Mouse (Mus musculus) heart, embryonic 15.5 days (tissue): ENCODE results near the gene Zdhhc14. TPM values are rescaled to one million over a fixed set of nuclear protein-coding genes. Genes with fewer than 3 reads are reported as not detected.
A peak's percentile ranks its signal among the peaks of the same experiment; 100 is the strongest.
"Not testable (repeated sequence)": the region's sequence is repeated elsewhere in the genome, so short reads cannot be mapped to it uniquely, and the experiment has no call there.

Experiments used
- ATAC-seq: fragments of 200-750 bp; cut with Nextera tagmentation; replicated peaks from 2 replicates; pipeline ENCODE4 v1.8.0; 2017; ENCODE audit warnings: low read depth, moderate TSS enrichment; ENCODE audit not compliant: insufficient number of reproducible peaks, insufficient read depth, low FRiP score
- H3K27ac ChIP-seq: fragments of 300-500 bp; sonication (generic); 2 replicates; pipeline ENCODE4 v1.5.1; 2015; ENCODE audit warnings: mild to moderate bottlenecking, inconsistent platforms
- H3K27me3 ChIP-seq: fragments of 300-500 bp; sonication (generic); 2 replicates; pipeline ENCODE4 v1.6.1; 2015; ENCODE audit warnings: inconsistent platforms
- H3K36me3 ChIP-seq: fragments of 300-500 bp; sonication (generic); 2 replicates; pipeline ENCODE4 v1.6.1; 2015; ENCODE audit warnings: mild to moderate bottlenecking, inconsistent platforms
- H3K4me1 ChIP-seq: fragments of 300-500 bp; sonication (generic); replicated peaks from 2 replicates; pipeline ENCODE4 v1.6.1; 2015; ENCODE audit warnings: inconsistent platforms
- H3K4me2 ChIP-seq: fragments of 300-500 bp; sonication (generic); 2 replicates; pipeline ENCODE4 v1.6.1; 2015; ENCODE audit warnings: inconsistent platforms, mild to moderate bottlenecking, moderate library complexity
- H3K4me3 ChIP-seq: fragments of 300-500 bp; sonication (generic); 2 replicates; pipeline ENCODE4 v1.5.1; 2015; ENCODE audit warnings: mild to moderate bottlenecking, inconsistent platforms
- H3K9ac ChIP-seq: fragments of 300-500 bp; sonication (generic); 2 replicates; pipeline ENCODE4 v1.6.1; 2015; ENCODE audit warnings: mild to moderate bottlenecking, inconsistent platforms
- H3K9me3 ChIP-seq: fragments of 300-500 bp; sonication (generic); replicated peaks from 2 replicates; pipeline ENCODE4 v1.6.1; 2016; ENCODE audit warnings: inconsistent platforms
- WGBS: fragments of 180-500 bp; shearing (Covaris S2); methylation state at CpG from one replicate; pipeline ENCODE4 v1.1.7; 2015; ENCODE audit warnings: mixed read lengths; 5-methylcytosine and 5-hydroxymethylcytosine counted together
- polyA plus RNA-seq: library from polyadenylated mRNA; unstranded; fragments of >200 nt; fragmentation: Nextera tagmentation; extraction: Ambion mirVana; gene quantifications from 2 replicates; pipeline ENCODE4 v1.2.1, GENCODE M21; 2015

The Zdhhc14 gene
- polyA plus RNA-seq, 1 experiment from 2014 or later, result 1.3 TPM

GRCm38 (mm10) chr17:5609875-5610552 lies 117.7 kb downstream of the Zdhhc14 start:
- Histone ChIP-seq H3K9me3 (no peaks in the 10 kb centered on the region), H3K27me3 (no peaks in the 10 kb centered on the region), H3K27ac (no peak overlapping the region), H3K36me3 (no peaks in the 10 kb centered on the region), H3K9ac (no peak overlapping the region), H3K4me1 (peaks cover 3% of the 10 kb centered on the region), H3K4me2 (no peak overlapping the region), H3K4me3 (no peak overlapping the region)
- WGBS, result 81% methylated on average over 4 of the region's 4 CpGs
- no peak for ATAC-seq

- H3K4me1 ChIP-seq, result no peaks in the 10 kb centered on the region; the same call in 1 of the 2 replicates
- H3K36me3 ChIP-seq, result no peaks in the 10 kb centered on the region
- no peaks in the 10 kb centered on the region for H3K27me3 ChIP-seq
- ATAC-seq, result no peak
- H3K4me2 ChIP-seq, result no peak overlapping the region
- no peak overlapping the region for H3K4me3 ChIP-seq
- no peaks in the 10 kb centered on the region for H3K9me3 ChIP-seq
- no peak overlapping the region for H3K27ac ChIP-seq
- H3K9ac ChIP-seq, result no peak overlapping the region
- 74% methylated on average over 4 of the region's 4 CpGs for WGBS
Observed at GRCm38 (mm10) chr17:5612236-5612635, 119.9 kb downstream of the Zdhhc14 start.

- H3K9me3 ChIP-seq, result no peaks in the 10 kb centered on the region
- H3K4me3 ChIP-seq, result no peak overlapping the region
- peak; percentile 76 for ATAC-seq
- no peaks in the 10 kb centered on the region; the same call in 1 of the 2 replicates for H3K4me1 ChIP-seq
- H3K4me2 ChIP-seq, result no peak overlapping the region
- H3K36me3 ChIP-seq, result no peaks in the 10 kb centered on the region
- no peaks in the 10 kb centered on the region for H3K27me3 ChIP-seq
- no peak overlapping the region for H3K9ac ChIP-seq
- peak overlapping the region; percentile 41 for H3K27ac ChIP-seq
- 52% methylated on average over 9 of the region's 9 CpGs for WGBS
Observed at GRCm38 (mm10) chr17:5614771-5615318, 122.5 kb downstream of the Zdhhc14 start.

- no peak overlapping the region for H3K4me2 ChIP-seq
- H3K4me3 ChIP-seq, result no peak overlapping the region
- no peak for ATAC-seq
- H3K4me1 ChIP-seq, result no peaks in the 10 kb centered on the region
- no peak overlapping the region for H3K9ac ChIP-seq
- no peaks in the 10 kb centered on the region for H3K27me3 ChIP-seq
- H3K9me3 ChIP-seq, result no peaks in the 10 kb centered on the region
- 87% methylated on average over 25 of the region's 25 CpGs for WGBS
- H3K27ac ChIP-seq, result no peak overlapping the region
- H3K36me3 ChIP-seq, result no peaks in the 10 kb centered on the region
Observed at GRCm38 (mm10) chr17:5621626-5622591, 129.6 kb downstream of the Zdhhc14 start.

- Histone ChIP-seq H3K9me3 (no peaks in the 10 kb centered on the region), H3K36me3 (no peaks in the 10 kb centered on the region), H3K9ac (no peak overlapping the region), H3K27me3 (no peaks in the 10 kb centered on the region), H3K4me1 (no peaks in the 10 kb centered on the region), H3K4me2 (no peak overlapping the region), H3K4me3 (no peak overlapping the region), H3K27ac (no peak overlapping the region)
- ATAC-seq, result no peak
- 46% methylated on average over 6 of the region's 6 CpGs for WGBS
Observed at GRCm38 (mm10) chr17:5622764-5623163, 130.4 kb downstream of the Zdhhc14 start.

DNA sequence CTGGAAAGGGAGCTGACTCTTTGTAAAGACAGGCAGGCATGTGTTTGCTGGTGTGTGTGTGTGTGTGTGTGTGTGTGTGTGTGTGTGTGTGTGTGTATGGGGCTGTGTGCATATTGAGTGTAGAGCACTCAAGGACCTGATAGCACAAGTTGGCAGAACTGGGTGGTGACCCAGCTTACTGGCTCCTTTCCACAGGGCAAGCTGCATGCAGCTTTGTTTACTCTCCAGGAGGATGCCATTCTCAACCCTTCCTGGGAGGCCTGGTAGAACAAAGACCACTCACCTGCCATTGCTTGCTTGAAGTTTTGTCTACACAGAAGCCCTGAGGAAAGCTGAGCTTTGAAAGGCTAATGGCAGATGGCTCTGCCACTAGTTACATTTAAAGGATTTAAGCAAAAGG lies 130.8 kb downstream of the Zdhhc14 start:
- H3K9ac ChIP-seq, result no peak overlapping the region
- no peak overlapping the region for H3K4me2 ChIP-seq
- H3K27ac ChIP-seq, result no peak overlapping the region
- ATAC-seq, result no peak
- H3K9me3 ChIP-seq, result no peaks in the 10 kb centered on the region
- no peaks in the 10 kb centered on the region for H3K4me1 ChIP-seq
- H3K4me3 ChIP-seq, result no peak overlapping the region
- no peaks in the 10 kb centered on the region for H3K27me3 ChIP-seq
- H3K36me3 ChIP-seq, result no peaks in the 10 kb centered on the region

GRCm38 (mm10) chr17:5624815-5625214 lies 132.5 kb downstream of the Zdhhc14 start:
- not testable (repeated sequence) for H3K9ac ChIP-seq, ATAC-seq, H3K27ac ChIP-seq, H3K27me3 ChIP-seq, H3K4me2 ChIP-seq, H3K9me3 ChIP-seq, H3K4me3 ChIP-seq, H3K4me1 ChIP-seq, H3K36me3 ChIP-seq
- 73% methylated on average over 1 of the region's 1 CpGs for WGBS

GRCm38 (mm10) chr17:5626402-5626801 lies 134.0 kb downstream of the Zdhhc14 start:
- WGBS, result 71% methylated on average over 3 of the region's 3 CpGs

GRCm38 (mm10) chr17:5627664-5628063 lies 135.3 kb downstream of the Zdhhc14 start:
- Histone ChIP-seq H3K4me3 (no peak overlapping the region), H3K4me1 (no peaks in the 10 kb centered on the region), H3K27ac (no peak overlapping the region), H3K4me2 (no peak overlapping the region), H3K9ac (no peak overlapping the region), H3K9me3 (no peaks in the 10 kb centered on the region), H3K27me3 (no peaks in the 10 kb centered on the region), H3K36me3 (no peaks in the 10 kb centered on the region)
- 89% methylated on average over 5 of the region's 5 CpGs for WGBS
- ATAC-seq, result no peak

More at GRCm38 (mm10) chr17:5626402-5626801, 134.0 kb downstream of the Zdhhc14 start:
- Histone ChIP-seq H3K9me3 (no peaks in the 10 kb centered on the region), H3K36me3 (no peaks in the 10 kb centered on the region), H3K9ac (no peak overlapping the region), H3K27ac (no peak overlapping the region), H3K4me3 (no peak overlapping the region), H3K4me2 (no peak overlapping the region), H3K27me3 (no peaks in the 10 kb centered on the region), H3K4me1 (no peaks in the 10 kb centered on the region)
- no peak for ATAC-seq

- no peaks in the 10 kb centered on the region for H3K4me1 ChIP-seq
- no peak overlapping the region for H3K4me2 ChIP-seq
- ATAC-seq, result no peak
- no peaks in the 10 kb centered on the region for H3K27me3 ChIP-seq
- no peak overlapping the region for H3K27ac ChIP-seq
- no peak overlapping the region for H3K9ac ChIP-seq
- no peak overlapping the region for H3K4me3 ChIP-seq
- 63% methylated on average over 4 of the region's 4 CpGs for WGBS
- H3K9me3 ChIP-seq, result no peaks in the 10 kb centered on the region
- H3K36me3 ChIP-seq, result no peaks in the 10 kb centered on the region
Observed at GRCm38 (mm10) chr17:5629651-5630050, 137.3 kb downstream of the Zdhhc14 start.

GRCm38 (mm10) chr17:5635254-5635653 lies 142.9 kb downstream of the Zdhhc14 start:
- Histone ChIP-seq H3K4me1 (no peaks in the 10 kb centered on the region), H3K4me3 (no peak overlapping the region), H3K36me3 (no peaks in the 10 kb centered on the region), H3K9ac (no peak overlapping the region), H3K9me3 (no peaks in the 10 kb centered on the region), H3K27ac (no peak overlapping the region), H3K4me2 (no peak overlapping the region), H3K27me3 (no peaks in the 10 kb centered on the region)
- 63% methylated on average over 2 of the region's 2 CpGs for WGBS
- no peak for ATAC-seq
